Mouse (Mus musculus) left cerebral cortex, postnatal 36 days (tissue): ENCODE data around the gene Eya2. TPM values are rescaled to one million over a fixed set of nuclear protein-coding genes. Genes with fewer than 3 reads are reported as not detected.
A peak's percentile ranks its signal among the peaks of the same experiment; 100 is the strongest.
"Not testable (repeated sequence)": the region's sequence is repeated elsewhere in the genome, so short reads cannot be mapped to it uniquely, and the experiment has no call there.

Source experiments
- DNase-seq, 2 experiments: peaks; one replicate each; pipeline ENCODE4 v3.0.0; 2021 to 2022; ENCODE audit warnings: low spot score in 2 of 2, mixed read lengths in 1 of 2
- intact Hi-C: fragments of 180-260 bp; cut with DNase I; formaldehyde crosslinking; loops from one replicate; pipeline ENCODE4 v1.15.1; 2025
- total RNA-seq, 2 experiments: library from RNA; stranded (reverse); gene quantifications; 2 replicates each; pipeline ENCODE4 v1.2.3; 2021

The Eya2 gene
- total RNA-seq, result 1 to 10 TPM; 1.7 to 3.9 TPM

GRCm38 (mm10) chr2:165594907-165595675 is at the start of gene Eya2:
Gene Eya2 (plus strand): TSS chr2:165595032.
- peak in 1 of 2 experiments; percentile 30 for DNase-seq
- intact Hi-C loops, result no loop called here

GRCm38 (mm10) chr2:165545687-165546086 is 49.1 kb upstream of the Eya2 start:
- intact Hi-C loops, result no loop called here
- no peak for DNase-seq

GRCm38 (mm10) chr2:165546341-165546740 is 48.5 kb upstream of the Eya2 start:
- no peak for DNase-seq
- intact Hi-C loops, result no loop called here

- intact Hi-C loops, result no loop called here
- no peak for DNase-seq
Measured at GRCm38 (mm10) chr2:165547410-165547809, 47.4 kb upstream of the Eya2 start.

GRCm38 (mm10) chr2:165548627-165549026 is 46.2 kb upstream of the Eya2 start:
- DNase-seq, result no peak
- intact Hi-C loops, result no loop called here

- intact Hi-C loops, DNase-seq: not testable (repeated sequence)
Measured at GRCm38 (mm10) chr2:165550410-165550809, 44.4 kb upstream of the Eya2 start.

GRCm38 (mm10) chr2:165554066-165554465 is 40.8 kb upstream of the Eya2 start:
- DNase-seq, result no peak
- intact Hi-C loops, result no loop called here

GRCm38 (mm10) chr2:165557278-165557677 is 37.6 kb upstream of the Eya2 start:
- intact Hi-C loops, result no loop called here
- no peak for DNase-seq

- no peak for DNase-seq
- intact Hi-C loops, result no loop called here
Measured at GRCm38 (mm10) chr2:165558916-165559315, 35.9 kb upstream of the Eya2 start.

- no peak for DNase-seq
- intact Hi-C loops, result no loop called here
Measured at GRCm38 (mm10) chr2:165559506-165560235, 35.2 kb upstream of the Eya2 start.

- intact Hi-C loops, result no loop called here
- no peak for DNase-seq
Measured at GRCm38 (mm10) chr2:165561861-165562260, 33.0 kb upstream of the Eya2 start.

- intact Hi-C loops, result no loop called here
- DNase-seq, result no peak
Measured at GRCm38 (mm10) chr2:165563298-165564058, 31.4 kb upstream of the Eya2 start.

GRCm38 (mm10) chr2:165564101-165564500 is 30.7 kb upstream of the Eya2 start:
- intact Hi-C loops, result no loop called here
- DNase-seq, result no peak

- intact Hi-C loops, result no loop called here
- no peak for DNase-seq
Measured at GRCm38 (mm10) chr2:165564620-165565019, 30.2 kb upstream of the Eya2 start.

- DNase-seq, result no peak
- intact Hi-C loops, result no loop called here
Measured at GRCm38 (mm10) chr2:165566898-165567297, 27.9 kb upstream of the Eya2 start.

GRCm38 (mm10) chr2:165567820-165568219 is 27.0 kb upstream of the Eya2 start:
- DNase-seq, result no peak
- intact Hi-C loops, result no loop called here

- no peak for DNase-seq
- intact Hi-C loops, result no loop called here
Measured at GRCm38 (mm10) chr2:165568911-165569310, 25.9 kb upstream of the Eya2 start.

GRCm38 (mm10) chr2:165571216-165571778 is 23.5 kb upstream of the Eya2 start:
- no peak for DNase-seq
- intact Hi-C loops, result no loop called here

GRCm38 (mm10) chr2:165583044-165583443 is 11.8 kb upstream of the Eya2 start:
- DNase-seq, result no peak
- intact Hi-C loops, result no loop called here

- no peak for DNase-seq
- intact Hi-C loops, result no loop called here
Measured at GRCm38 (mm10) chr2:165583518-165583917, 11.3 kb upstream of the Eya2 start.
